Mouse (Mus musculus) stomach, embryonic 14.5 days (tissue): Measurements from ENCODE around the gene Mfsd2a. TPM values are rescaled to one million over a fixed set of nuclear protein-coding genes. Genes with fewer than 3 reads are reported as not detected.

Experiments
- ATAC-seq: fragments of 200-750 bp; cut with Nextera tagmentation; 2 replicates; pipeline ENCODE4 v1.8.0; 2017; ENCODE audit warnings: low read depth, moderate TSS enrichment; ENCODE audit not compliant: insufficient number of reproducible peaks, insufficient read depth, low FRiP score
- H3K27ac ChIP-seq: fragments of 300-500 bp; sonication (generic); 2 replicates; pipeline ENCODE4 v1.5.1; 2014; ENCODE audit warnings: mild to moderate bottlenecking, low read length, moderate library complexity, mixed read lengths
- H3K27me3 ChIP-seq: fragments of 300-500 bp; sonication (generic); 2 replicates; pipeline ENCODE4 v1.6.1; 2014; ENCODE audit warnings: low read length, control low read depth, mixed read lengths; ENCODE audit not compliant: control insufficient read depth, insufficient read depth
- H3K36me3 ChIP-seq: fragments of 300-500 bp; sonication (generic); 2 replicates; pipeline ENCODE4 v1.6.1; 2014; ENCODE audit warnings: mild to moderate bottlenecking, control low read depth, low read length, moderate library complexity, mixed read lengths; ENCODE audit not compliant: control insufficient read depth, insufficient read depth
- H3K4me1 ChIP-seq: fragments of 300-500 bp; sonication (generic); 2 replicates; pipeline ENCODE4 v1.6.1; 2014; ENCODE audit warnings: low read length, control low read depth, mixed read lengths; ENCODE audit not compliant: control insufficient read depth, insufficient read depth
- H3K4me2 ChIP-seq: fragments of 300-500 bp; sonication (generic); replicated peaks from 2 replicates; pipeline ENCODE4 v1.6.1; 2014; ENCODE audit warnings: low read depth, low read length, control low read depth
- H3K4me3 ChIP-seq: fragments of 300-500 bp; sonication (generic); 2 replicates; pipeline ENCODE4 v1.5.1; 2014; ENCODE audit warnings: low read depth, low read length, control low read depth
- H3K9ac ChIP-seq: fragments of 300-500 bp; sonication (generic); replicated peaks from 2 replicates; pipeline ENCODE4 v1.6.1; 2014; ENCODE audit warnings: low read depth, mild to moderate bottlenecking, control low read depth, low read length, moderate library complexity, mixed read lengths
- H3K9me3 ChIP-seq: fragments of 300-500 bp; sonication (generic); 2 replicates; pipeline ENCODE4 v1.6.1; 2016; ENCODE audit warnings: low read depth, low read length, control low read depth; ENCODE audit not compliant: control insufficient read depth
- WGBS: fragments of 180-500 bp; shearing (Covaris S2); extraction: QIAGEN DNeasy Blood & Tissue Kit; methylation state at CpG from one replicate; pipeline ENCODE4 v1.1.7; 2014; 5-methylcytosine and 5-hydroxymethylcytosine counted together
- polyA plus RNA-seq: library from polyadenylated mRNA; unstranded; fragments of >200 nt; fragmentation: Nextera tagmentation; extraction: Ambion mirVana; gene quantifications from 2 replicates; pipeline ENCODE4 v1.2.1, GENCODE M21; 2014

The Mfsd2a gene
- polyA plus RNA-seq, 1 experiment from 2014 or later, result 2.5 TPM

GRCm38 (mm10) chr4:122982537-122982936 is 21.5 kb upstream of the Mfsd2a start:
- Histone ChIP-seq H3K4me2 (no peak overlapping the region), H3K9ac (no peak overlapping the region), H3K4me3 (no peak overlapping the region), H3K27ac (no peak overlapping the region), H3K36me3 (no peaks in the 10 kb centered on the region), H3K27me3 (peaks cover 9% of the 10 kb centered on the region; the same call in 1 of the 2 replicates), H3K4me1 (0 out of 2 replicates have a peak, but pooled peaks cover 3% of the 10 kb centered on the region), H3K9me3 (no peaks in the 10 kb centered on the region)
- no peak for ATAC-seq
- WGBS, result 78% methylated on average over 3 of the region's 3 CpGs

- Histone ChIP-seq H3K4me2 (no peak overlapping the region), H3K9ac (no peak overlapping the region), H3K9me3 (no peaks in the 10 kb centered on the region), H3K27me3 (peaks cover 9% of the 10 kb centered on the region; the same call in 1 of the 2 replicates), H3K4me1 (0 out of 2 replicates have a peak, but pooled peaks cover 3% of the 10 kb centered on the region), H3K36me3 (no peaks in the 10 kb centered on the region), H3K27ac (no peak overlapping the region), H3K4me3 (no peak overlapping the region)
- no peak for ATAC-seq
- WGBS, result 53% methylated on average over 3 of the region's 3 CpGs
Observed at GRCm38 (mm10) chr4:122981930-122982329, 20.9 kb upstream of the Mfsd2a start.

- Histone ChIP-seq H3K9me3 (no peaks in the 10 kb centered on the region), H3K4me2 (no peak overlapping the region), H3K36me3 (no peaks in the 10 kb centered on the region), H3K4me3 (no peak overlapping the region), H3K4me1 (0 out of 2 replicates have a peak, but pooled peaks cover 3% of the 10 kb centered on the region), H3K27ac (no peak overlapping the region), H3K9ac (no peak overlapping the region), H3K27me3 (peaks cover 9% of the 10 kb centered on the region; the same call in 1 of the 2 replicates)
- ATAC-seq, result no peak
- WGBS, result 77% methylated on average over 7 of the region's 7 CpGs
Observed at GRCm38 (mm10) chr4:122981238-122981637, 20.2 kb upstream of the Mfsd2a start.

- Histone ChIP-seq H3K36me3 (no peaks in the 10 kb centered on the region), H3K4me1 (0 out of 2 replicates have a peak, but pooled peaks cover 3% of the 10 kb centered on the region), H3K9ac (no peak overlapping the region), H3K4me2 (no peak overlapping the region), H3K4me3 (no peak overlapping the region), H3K27me3 (peaks cover 9% of the 10 kb centered on the region; the same call in 1 of the 2 replicates), H3K27ac (no peak overlapping the region), H3K9me3 (no peaks in the 10 kb centered on the region)
- WGBS, result 66% methylated on average over 2 of the region's 2 CpGs
- no peak for ATAC-seq
Observed at GRCm38 (mm10) chr4:122980684-122981083, 19.7 kb upstream of the Mfsd2a start.

- 75% methylated on average over 3 of the region's 3 CpGs for WGBS
- H3K9me3 ChIP-seq, result no peaks in the 10 kb centered on the region
- no peaks in the 10 kb centered on the region for H3K36me3 ChIP-seq
- 0 out of 2 replicates have a peak, but pooled peaks cover 3% of the 10 kb centered on the region for H3K4me1 ChIP-seq
- no peak overlapping the region for H3K9ac ChIP-seq
- no peak for ATAC-seq
- H3K27ac ChIP-seq, result no peak overlapping the region
- H3K27me3 ChIP-seq, result peaks cover 9% of the 10 kb centered on the region; the same call in 1 of the 2 replicates
- no peak overlapping the region for H3K4me3 ChIP-seq
- H3K4me2 ChIP-seq, result no peak overlapping the region
Observed at GRCm38 (mm10) chr4:122979826-122980225, 18.8 kb upstream of the Mfsd2a start.

GRCm38 (mm10) chr4:122978850-122979249 is 17.9 kb upstream of the Mfsd2a start:
- no peak overlapping the region for H3K9ac ChIP-seq
- no peak for ATAC-seq
- H3K27ac ChIP-seq, result no peak overlapping the region
- H3K36me3 ChIP-seq, result no peaks in the 10 kb centered on the region
- no peaks in the 10 kb centered on the region for H3K9me3 ChIP-seq
- 70% methylated on average over 2 of the region's 2 CpGs for WGBS
- no peak overlapping the region for H3K4me2 ChIP-seq
- H3K27me3 ChIP-seq, result peaks cover 5% of the 10 kb centered on the region; the same call in 1 of the 2 replicates
- H3K4me3 ChIP-seq, result no peak overlapping the region
- H3K4me1 ChIP-seq, result 0 out of 2 replicates have a peak, but pooled peaks cover 3% of the 10 kb centered on the region

- Histone ChIP-seq H3K27ac (no peak overlapping the region), H3K27me3 (no peaks in the 10 kb centered on the region), H3K9me3 (no peaks in the 10 kb centered on the region), H3K36me3 (no peaks in the 10 kb centered on the region), H3K4me2 (no peak overlapping the region), H3K9ac (no peak overlapping the region), H3K4me3 (no peak overlapping the region), H3K4me1 (0 out of 2 replicates have a peak, but pooled peaks cover 1% of the 10 kb centered on the region)
- no peak for ATAC-seq
- 76% methylated on average over 4 of the region's 4 CpGs for WGBS
Observed at GRCm38 (mm10) chr4:122976885-122977284, 15.9 kb upstream of the Mfsd2a start.

- Histone ChIP-seq H3K27ac (no peak overlapping the region), H3K27me3 (no peaks in the 10 kb centered on the region), H3K9me3 (no peaks in the 10 kb centered on the region), H3K9ac (no peak overlapping the region), H3K4me3 (no peak overlapping the region), H3K4me1 (no peaks in the 10 kb centered on the region), H3K36me3 (no peaks in the 10 kb centered on the region), H3K4me2 (no peak overlapping the region)
- 81% methylated on average over 5 of the region's 5 CpGs for WGBS
- ATAC-seq, result no peak
Observed at GRCm38 (mm10) chr4:122974976-122975520, 14.1 kb upstream of the Mfsd2a start.

- WGBS, result 63% methylated on average over 8 of the region's 8 CpGs
- Histone ChIP-seq H3K4me2 (no peak overlapping the region), H3K27ac (no peak overlapping the region), H3K9me3 (no peaks in the 10 kb centered on the region), H3K4me3 (no peak overlapping the region), H3K27me3 (no peaks in the 10 kb centered on the region), H3K36me3 (no peaks in the 10 kb centered on the region), H3K4me1 (no peaks in the 10 kb centered on the region), H3K9ac (no peak overlapping the region)
- ATAC-seq, result no peak
Observed at GRCm38 (mm10) chr4:122972056-122972455, 11.1 kb upstream of the Mfsd2a start.
